Mouse (Mus musculus): ENCODE measurements around the gene Osm. TPM values are rescaled to one million over a fixed set of nuclear protein-coding genes. Genes with fewer than 3 reads are reported as not detected.
A peak's percentile ranks its signal among the peaks of the same experiment; 100 is the strongest.

Gene Osm
- polyA plus RNA-seq, 1 experiment from 2014 or later = 0.17 TPM

GRCm38 (mm10) chr11:4262847-4263246, 26.6 kb downstream of the Osm start:
- no peak for DNase-seq (ENCODE audit: low spot score)
- WGBS = 12% methylated on average over 6 of the region's 7 CpGs
- Histone ChIP-seq H3K9me3 (ENCODE audit: control insufficient read depth, low read length) (no peaks in the 10 kb centered on the region), H3K4me3 (ENCODE audit: low read depth, low read length) (no peak overlapping the region), H3K4me2 (ENCODE audit: low read depth, low read length) (no peak overlapping the region), H3K27me3 (replicated peaks; ENCODE audit: control insufficient read depth, insufficient read depth, low read length) (peaks cover 34% of the 10 kb centered on the region), H3K27ac (replicated peaks; ENCODE audit: low read depth, low read length) (no peak overlapping the region), H3K36me3 (ENCODE audit: control insufficient read depth, insufficient read depth, low read length) (no peaks in the 10 kb centered on the region), H3K4me1 (ENCODE audit: control insufficient read depth, insufficient read depth, low read length) (peaks cover 20% of the 10 kb centered on the region), H3K9ac (ENCODE audit: low read depth, low read length) (no peak overlapping the region)
- no peak for ATAC-seq (ENCODE audit: low read depth)

GRCm38 (mm10) chr11:4263296-4263695, 27.1 kb downstream of the Osm start:
- no peaks in the 10 kb centered on the region for H3K9me3 ChIP-seq (ENCODE audit: control insufficient read depth, low read length)
- ATAC-seq (ENCODE audit: low read depth) (no peak), DNase-seq (ENCODE audit: low spot score) (no peak)
- no peak overlapping the region for H3K9ac ChIP-seq (ENCODE audit: low read depth, low read length)
- no peaks in the 10 kb centered on the region for H3K36me3 ChIP-seq (ENCODE audit: control insufficient read depth, insufficient read depth, low read length)
- WGBS = 25% methylated on average over 1 of the region's 1 CpGs
- no peak overlapping the region for H3K4me2 ChIP-seq (ENCODE audit: low read depth, low read length)
- no peak overlapping the region for H3K27ac ChIP-seq (replicated peaks; ENCODE audit: low read depth, low read length)
- peaks cover 20% of the 10 kb centered on the region for H3K4me1 ChIP-seq (ENCODE audit: control insufficient read depth, insufficient read depth, low read length)
- peaks cover 38% of the 10 kb centered on the region for H3K27me3 ChIP-seq (replicated peaks; ENCODE audit: control insufficient read depth, insufficient read depth, low read length)
- no peak overlapping the region for H3K4me3 ChIP-seq (ENCODE audit: low read depth, low read length)

- Histone ChIP-seq H3K36me3 (ENCODE audit: control insufficient read depth, insufficient read depth, low read length) (no peaks in the 10 kb centered on the region), H3K27me3 (replicated peaks; ENCODE audit: control insufficient read depth, insufficient read depth, low read length) (peaks cover 46% of the 10 kb centered on the region), H3K9me3 (ENCODE audit: control insufficient read depth, low read length) (no peaks in the 10 kb centered on the region), H3K4me3 (ENCODE audit: low read depth, low read length) (no peak overlapping the region), H3K4me2 (ENCODE audit: low read depth, low read length) (no peak overlapping the region), H3K9ac (ENCODE audit: low read depth, low read length) (no peak overlapping the region), H3K27ac (replicated peaks; ENCODE audit: low read depth, low read length) (no peak overlapping the region), H3K4me1 (ENCODE audit: control insufficient read depth, insufficient read depth, low read length) (peaks cover 17% of the 10 kb centered on the region)
- DNase-seq (ENCODE audit: low spot score) (no peak), ATAC-seq (ENCODE audit: low read depth) (no peak)
- WGBS = 40% methylated on average over 7 of the region's 7 CpGs
Observed at GRCm38 (mm10) chr11:4264066-4264465, 27.8 kb downstream of the Osm start.

- Histone ChIP-seq H3K4me2 (ENCODE audit: low read depth, low read length) (peak overlapping the region; percentile 98), H3K36me3 (ENCODE audit: control insufficient read depth, insufficient read depth, low read length) (no peaks in the 10 kb centered on the region), H3K9ac (ENCODE audit: low read depth, low read length) (peak overlapping the region; percentile 70), H3K27me3 (replicated peaks; ENCODE audit: control insufficient read depth, insufficient read depth, low read length) (peaks cover 51% of the 10 kb centered on the region), H3K4me1 (ENCODE audit: control insufficient read depth, insufficient read depth, low read length) (peaks cover 10% of the 10 kb centered on the region), H3K4me3 (ENCODE audit: low read depth, low read length) (peak overlapping the region; percentile 60), H3K9me3 (ENCODE audit: control insufficient read depth, low read length) (no peaks in the 10 kb centered on the region), H3K27ac (replicated peaks; ENCODE audit: low read depth, low read length) (no peak overlapping the region)
- DNase-seq (ENCODE audit: low spot score) (no peak), ATAC-seq (ENCODE audit: low read depth) (peak; percentile 50)
- WGBS = 1% methylated on average over 31 of the region's 61 CpGs
Observed at GRCm38 (mm10) chr11:4266271-4267201, 30.3 kb downstream of the Osm start.

DNA sequence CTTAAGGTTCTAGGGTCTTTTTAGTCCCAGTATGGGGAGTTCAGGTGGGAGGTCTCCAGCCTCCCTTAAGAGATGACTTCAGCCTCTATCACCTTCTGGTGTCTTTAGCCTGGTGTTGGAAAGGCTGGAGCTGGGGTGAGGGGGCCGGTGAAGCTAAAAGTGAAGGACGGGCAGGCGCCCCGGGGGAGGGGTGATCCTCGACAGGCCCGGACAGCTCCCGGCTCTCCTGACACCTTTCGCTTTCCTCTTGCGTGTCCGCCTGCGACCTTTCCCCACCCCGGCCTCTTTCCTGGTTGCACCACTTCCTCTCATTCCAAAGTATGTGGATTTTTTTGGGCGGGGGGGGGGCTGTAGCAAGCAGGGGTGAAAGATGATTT, 31.0 kb downstream of the Osm start:
- peaks cover 10% of the 10 kb centered on the region for H3K4me1 ChIP-seq (ENCODE audit: control insufficient read depth, insufficient read depth, low read length)
- H3K27ac ChIP-seq (replicated peaks; ENCODE audit: low read depth, low read length) = no peak overlapping the region
- H3K4me2 ChIP-seq (ENCODE audit: low read depth, low read length) = peak overlapping the region; percentile 98
- H3K9ac ChIP-seq (ENCODE audit: low read depth, low read length) = peak overlapping the region; percentile 70
- no peaks in the 10 kb centered on the region for H3K9me3 ChIP-seq (ENCODE audit: control insufficient read depth, low read length)
- no peaks in the 10 kb centered on the region for H3K36me3 ChIP-seq (ENCODE audit: control insufficient read depth, insufficient read depth, low read length)
- ATAC-seq (ENCODE audit: low read depth) = no peak
- WGBS = 5% methylated on average over 13 of the region's 13 CpGs
- no peak for DNase-seq (ENCODE audit: low spot score)
- peaks cover 51% of the 10 kb centered on the region for H3K27me3 ChIP-seq (replicated peaks; ENCODE audit: control insufficient read depth, insufficient read depth, low read length)
- peak overlapping the region; percentile 60 for H3K4me3 ChIP-seq (ENCODE audit: low read depth, low read length)

- Histone ChIP-seq H3K4me3 (ENCODE audit: low read depth, low read length) (no peak overlapping the region), H3K4me2 (ENCODE audit: low read depth, low read length) (no peak overlapping the region), H3K27me3 (replicated peaks; ENCODE audit: control insufficient read depth, insufficient read depth, low read length) (peaks cover 51% of the 10 kb centered on the region), H3K9me3 (ENCODE audit: control insufficient read depth, low read length) (no peaks in the 10 kb centered on the region), H3K4me1 (ENCODE audit: control insufficient read depth, insufficient read depth, low read length) (peaks cover 4% of the 10 kb centered on the region; the same call in 1 of the 2 replicates), H3K27ac (replicated peaks; ENCODE audit: low read depth, low read length) (no peak overlapping the region), H3K9ac (ENCODE audit: low read depth, low read length) (no peak overlapping the region), H3K36me3 (ENCODE audit: control insufficient read depth, insufficient read depth, low read length) (no peaks in the 10 kb centered on the region)
- no peak for ATAC-seq (ENCODE audit: low read depth)
- 89% methylated on average over 6 of the region's 6 CpGs for WGBS
- DNase-seq (ENCODE audit: low spot score) = no peak
Observed at GRCm38 (mm10) chr11:4268500-4268899, 32.3 kb downstream of the Osm start.

DNA sequence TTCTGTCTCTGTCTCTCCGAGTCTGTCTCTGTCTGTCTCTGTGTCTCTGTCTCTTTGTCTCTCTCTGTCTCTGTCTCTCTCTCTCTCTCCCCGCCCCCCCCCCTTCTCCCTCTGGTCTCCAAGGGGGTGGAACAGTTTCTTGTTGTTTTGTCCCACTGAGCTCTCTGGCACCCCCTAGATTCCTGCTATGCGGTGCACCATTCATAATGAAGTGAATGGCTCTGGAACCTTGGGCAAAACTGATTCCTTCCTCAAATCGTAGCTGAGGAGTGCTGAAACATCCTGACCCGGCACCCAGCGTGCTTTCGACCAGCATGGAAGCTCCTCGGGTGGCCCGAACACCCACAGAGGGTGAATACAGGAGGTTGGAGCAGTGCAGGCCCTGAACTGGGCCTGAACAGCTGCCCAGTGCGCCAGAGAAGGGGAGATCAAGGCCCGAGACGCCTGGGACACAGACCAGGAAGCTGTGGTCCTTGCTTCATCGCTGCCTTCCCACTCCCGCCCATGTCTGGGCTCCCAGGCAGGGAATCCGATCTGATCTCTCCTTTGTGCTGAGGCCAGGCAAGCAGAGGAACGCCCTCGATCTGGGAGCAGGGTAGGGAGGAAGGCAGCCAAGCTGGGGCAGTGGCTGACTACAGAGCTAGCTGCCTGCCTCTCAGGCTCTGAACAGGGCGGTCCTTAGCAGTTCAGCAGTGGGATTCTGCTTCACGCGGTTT, 34.7 kb downstream of the Osm start:
- Histone ChIP-seq H3K4me1 (ENCODE audit: control insufficient read depth, insufficient read depth, low read length) (peaks cover 5% of the 10 kb centered on the region), H3K27me3 (replicated peaks; ENCODE audit: control insufficient read depth, insufficient read depth, low read length) (peaks cover 34% of the 10 kb centered on the region), H3K36me3 (ENCODE audit: control insufficient read depth, insufficient read depth, low read length) (no peaks in the 10 kb centered on the region), H3K4me3 (ENCODE audit: low read depth, low read length) (no peak overlapping the region), H3K9me3 (ENCODE audit: control insufficient read depth, low read length) (no peaks in the 10 kb centered on the region), H3K9ac (ENCODE audit: low read depth, low read length) (peak overlapping the region; percentile 41; the same call in 1 of the 2 replicates), H3K4me2 (ENCODE audit: low read depth, low read length) (no peak overlapping the region), H3K27ac (replicated peaks; ENCODE audit: low read depth, low read length) (peak overlapping the region; percentile 83)
- ATAC-seq (ENCODE audit: low read depth) (peak; percentile 91), DNase-seq (ENCODE audit: low spot score) (peak; percentile 82)
- 20% methylated on average over 17 of the region's 20 CpGs for WGBS

- 66% methylated on average over 11 of the region's 11 CpGs for WGBS
- peak overlapping the region; percentile 83; the same call in 1 of the 2 replicates for H3K27ac ChIP-seq (replicated peaks; ENCODE audit: low read depth, low read length)
Observed at GRCm38 (mm10) chr11:4271544-4271943, 35.3 kb downstream of the Osm start.

More at GRCm38 (mm10) chr11:4271544-4271943, 35.3 kb downstream of the Osm start:
- H3K9me3 ChIP-seq (ENCODE audit: control insufficient read depth, low read length) = no peaks in the 10 kb centered on the region
- ATAC-seq (ENCODE audit: low read depth) (no peak), DNase-seq (ENCODE audit: low spot score) (no peak)
- peak overlapping the region; percentile 41; the same call in 1 of the 2 replicates for H3K9ac ChIP-seq (ENCODE audit: low read depth, low read length)
- no peak overlapping the region for H3K4me2 ChIP-seq (ENCODE audit: low read depth, low read length)
- peaks cover 30% of the 10 kb centered on the region for H3K27me3 ChIP-seq (replicated peaks; ENCODE audit: control insufficient read depth, insufficient read depth, low read length)
- H3K36me3 ChIP-seq (ENCODE audit: control insufficient read depth, insufficient read depth, low read length) = no peaks in the 10 kb centered on the region
- H3K4me1 ChIP-seq (ENCODE audit: control insufficient read depth, insufficient read depth, low read length) = peaks cover 11% of the 10 kb centered on the region
- no peak overlapping the region for H3K4me3 ChIP-seq (ENCODE audit: low read depth, low read length)
